Mouse (Mus musculus): ENCODE results near the gene Mgat4b. TPM values are rescaled to one million over a fixed set of nuclear protein-coding genes. Genes with fewer than 3 reads are reported as not detected.
A peak's percentile ranks its signal among the peaks of the same experiment; 100 is the strongest.
"Not testable (repeated sequence)": the region's sequence is repeated elsewhere in the genome, so short reads cannot be mapped to it uniquely, and the experiment has no call there.

Gene Mgat4b
- total RNA-seq (2017), result 4.9 to 20.2 TPM (median 13.9 TPM) in 3 replicates

DNA sequence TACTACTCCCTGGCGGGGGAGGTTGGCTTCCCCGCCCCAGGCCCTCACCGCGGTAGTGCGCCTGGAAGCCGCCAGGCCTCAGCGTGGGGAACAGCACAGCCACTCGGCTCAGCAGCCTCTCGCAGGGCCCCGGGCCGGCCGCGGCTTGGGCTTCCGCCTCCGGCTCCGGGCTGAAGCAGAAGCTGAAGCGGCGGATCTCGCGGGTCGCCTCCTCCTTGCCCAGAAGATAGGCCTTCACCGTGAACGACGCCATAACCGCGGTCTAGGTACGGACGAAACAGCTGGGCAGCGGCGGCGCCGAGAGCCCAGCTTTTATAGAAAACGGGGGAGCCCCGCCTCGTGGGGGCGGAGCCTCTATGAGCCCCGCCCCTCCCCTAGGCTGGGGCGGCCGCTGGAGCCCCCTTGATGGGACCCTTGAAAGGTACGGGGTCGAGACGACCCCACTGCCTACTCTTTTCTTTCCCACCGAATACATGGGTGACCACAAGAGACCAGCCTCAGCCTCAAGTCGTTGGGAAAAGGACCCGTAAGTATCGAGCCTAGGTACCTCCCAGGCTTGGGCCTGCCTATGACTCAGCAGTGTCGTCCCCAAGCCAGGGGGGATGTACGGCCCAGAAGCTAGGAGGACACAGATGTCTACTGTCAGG is at the start of gene Mgat4b, which contains the start of gene Sqstm1:
Gene Mgat4b (plus strand): TSS at position 386 of the 647 bp plus-strand sequence.
Gene Sqstm1 (minus strand): TSS at position 323 of the 647 bp plus-strand sequence.
- ATAC-seq (replicated peaks; ENCODE audit: insufficient number of reproducible peaks, low FRiP score, low TSS enrichment, poor library complexity, severe bottlenecking), result peak; percentile 33

DNA sequence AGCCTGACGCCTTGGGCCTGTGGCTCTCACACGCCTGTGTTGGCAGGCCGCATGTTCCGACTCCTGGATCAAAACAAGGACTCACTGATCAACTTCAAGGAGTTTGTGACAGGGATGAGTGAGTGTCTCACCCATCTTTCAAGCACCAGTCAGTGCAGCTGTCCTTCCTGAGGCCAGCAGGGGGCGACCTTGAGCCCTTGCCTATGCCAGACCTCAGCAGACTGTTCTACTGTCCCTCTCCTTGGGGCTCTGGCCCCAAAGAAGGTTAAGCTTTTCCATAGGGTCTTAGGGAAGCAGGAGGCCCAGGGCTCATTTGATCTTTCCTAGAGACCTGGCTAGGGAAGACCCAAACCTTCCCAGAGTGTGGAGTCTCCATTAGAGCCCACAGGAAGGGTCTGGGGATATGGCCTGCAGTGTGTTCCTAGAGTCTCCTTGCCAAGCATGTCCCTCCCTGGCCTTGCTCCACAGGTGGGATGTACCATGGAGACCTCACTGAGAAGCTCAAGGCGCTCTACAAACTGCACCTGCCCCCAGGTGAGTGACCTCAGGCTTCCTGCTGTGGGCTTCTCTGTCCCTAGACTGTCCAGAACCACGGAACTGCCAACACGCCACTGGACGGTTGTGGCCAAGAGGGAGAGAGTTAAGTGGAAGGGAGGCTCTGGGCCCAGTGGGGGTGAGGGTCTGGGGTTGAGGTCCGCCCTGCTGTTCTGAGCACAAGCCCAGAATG is 48.9 kb upstream of the Mgat4b start:
- ATAC-seq (replicated peaks; ENCODE audit: insufficient number of reproducible peaks, low FRiP score, low TSS enrichment, poor library complexity, severe bottlenecking), result peak; percentile 73

GRCm38 (mm10) chr11:50162338-50163050 is 48.2 kb upstream of the Mgat4b start:
- no peak for ATAC-seq (replicated peaks; ENCODE audit: insufficient number of reproducible peaks, low FRiP score, low TSS enrichment, poor library complexity, severe bottlenecking)

- ATAC-seq (replicated peaks; ENCODE audit: insufficient number of reproducible peaks, low FRiP score, low TSS enrichment, poor library complexity, severe bottlenecking), result no peak
Observed at GRCm38 (mm10) chr11:50168352-50168751, 42.3 kb upstream of the Mgat4b start.

- ATAC-seq (replicated peaks; ENCODE audit: insufficient number of reproducible peaks, low FRiP score, low TSS enrichment, poor library complexity, severe bottlenecking), result not testable (repeated sequence)
Observed at GRCm38 (mm10) chr11:50174111-50174729, 36.5 kb upstream of the Mgat4b start, which contains the start of gene Mrnip. TSS of gene Mrnip (plus strand) at chr11:50174444.

- peak; percentile 98 for ATAC-seq (replicated peaks; ENCODE audit: insufficient number of reproducible peaks, low FRiP score, low TSS enrichment, poor library complexity, severe bottlenecking)
Observed at GRCm38 (mm10) chr11:50174730-50175187, 35.9 kb upstream of the Mgat4b start.

GRCm38 (mm10) chr11:50176351-50176750 is 34.3 kb upstream of the Mgat4b start:
- ATAC-seq (replicated peaks; ENCODE audit: insufficient number of reproducible peaks, low FRiP score, low TSS enrichment, poor library complexity, severe bottlenecking), result no peak

DNA sequence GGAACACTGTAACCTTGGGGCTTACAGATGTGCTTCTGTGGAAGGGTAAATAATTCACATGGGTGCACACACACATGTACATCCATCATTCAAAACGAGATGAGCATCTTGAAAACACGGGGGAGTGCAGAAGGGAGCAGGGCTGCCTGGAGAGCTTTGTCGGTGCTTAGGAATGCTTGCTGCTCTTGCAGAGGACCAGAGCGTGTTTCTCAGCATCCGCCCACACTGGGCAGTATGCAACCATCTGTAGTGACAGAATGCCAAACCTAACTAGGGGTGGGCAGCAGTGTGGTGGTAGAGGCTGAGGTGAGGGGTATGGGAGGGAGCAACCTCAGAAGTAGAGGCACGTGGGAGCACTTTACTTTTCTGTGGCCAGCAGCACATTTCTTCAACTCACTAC is 33.6 kb upstream of the Mgat4b start:
- ATAC-seq (replicated peaks; ENCODE audit: insufficient number of reproducible peaks, low FRiP score, low TSS enrichment, poor library complexity, severe bottlenecking), result no peak

DNA sequence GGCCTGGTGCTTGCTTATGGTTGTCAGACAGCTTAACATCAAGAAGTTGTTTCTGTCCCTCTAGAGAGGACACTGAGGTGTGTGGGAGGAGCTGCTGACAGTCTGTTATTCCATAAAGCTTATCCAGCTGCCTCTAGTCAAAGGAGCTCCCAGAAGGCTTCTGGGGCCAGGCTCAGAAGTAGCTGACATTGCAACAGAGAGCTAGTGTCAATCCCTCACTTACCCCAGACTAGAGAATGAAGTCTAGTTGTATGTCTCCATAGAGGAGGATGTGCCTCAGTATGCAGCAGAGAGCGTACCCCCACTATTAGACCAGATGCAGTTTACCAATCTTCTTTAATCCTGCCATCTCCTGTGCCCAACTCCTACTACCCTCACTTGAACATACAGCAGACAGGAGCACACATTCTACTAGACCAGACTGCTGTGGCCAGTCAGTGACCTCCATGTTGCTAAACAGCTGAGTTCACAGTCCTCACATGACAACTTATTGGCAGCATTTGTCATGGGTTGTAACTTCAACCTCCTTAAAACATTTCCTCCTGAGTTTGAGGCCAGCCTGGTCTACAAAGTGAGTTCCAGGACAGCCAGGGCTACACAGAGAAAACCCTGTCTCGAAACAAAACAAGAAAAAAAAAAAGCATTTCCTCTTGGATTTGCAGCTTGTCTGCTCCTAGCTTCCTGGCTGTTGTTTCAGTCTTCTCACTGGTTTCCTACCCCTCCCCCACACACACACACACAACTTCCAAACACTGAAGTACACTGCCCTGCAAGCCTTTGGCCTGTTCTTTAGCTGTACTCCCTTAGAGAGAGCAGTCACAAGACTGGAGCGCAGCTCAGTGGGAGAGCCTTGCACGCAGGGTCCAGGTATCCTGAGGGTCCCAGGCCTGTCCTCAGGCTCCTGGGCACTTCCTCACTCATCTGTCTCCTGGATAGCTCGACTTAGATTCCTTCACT is 31.9 kb upstream of the Mgat4b start:
- no peak for ATAC-seq (replicated peaks; ENCODE audit: insufficient number of reproducible peaks, low FRiP score, low TSS enrichment, poor library complexity, severe bottlenecking)

DNA sequence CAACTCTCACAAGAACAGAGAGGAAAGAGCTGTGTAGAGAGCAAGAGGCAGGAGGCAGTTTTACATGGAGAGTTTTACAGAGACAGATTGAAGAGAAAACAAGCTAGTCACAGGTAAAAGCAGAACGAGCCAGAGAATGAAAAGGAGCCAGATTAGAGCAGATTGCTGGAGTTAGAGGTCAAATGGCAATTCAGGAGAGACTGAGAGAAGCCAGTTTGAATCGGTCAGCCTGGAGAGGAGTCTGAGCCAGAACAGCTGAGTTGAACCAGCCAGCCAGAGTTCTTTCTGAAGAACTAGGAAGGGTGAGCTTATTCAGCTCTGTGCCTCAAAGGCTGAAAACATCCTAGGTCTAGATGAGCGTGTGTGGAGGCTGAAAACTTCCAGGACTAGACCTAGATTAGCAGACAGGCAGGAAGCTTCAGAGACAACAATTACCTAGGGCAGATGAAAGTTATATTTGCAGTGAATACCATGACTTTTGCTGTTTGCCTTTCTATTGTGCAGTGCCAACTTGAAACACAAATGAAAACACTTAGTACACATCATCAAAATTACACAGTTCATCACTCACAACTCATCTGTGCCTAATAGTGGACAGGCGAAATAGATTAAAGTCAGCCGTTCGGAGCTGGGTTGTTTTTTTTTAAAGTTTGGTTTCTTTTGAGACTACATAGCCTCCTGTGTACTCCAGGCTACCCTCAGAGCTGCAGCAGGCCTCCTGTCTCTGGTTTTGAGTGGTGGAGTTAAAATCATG is 30.0 kb upstream of the Mgat4b start:
- no peak for ATAC-seq (replicated peaks; ENCODE audit: insufficient number of reproducible peaks, low FRiP score, low TSS enrichment, poor library complexity, severe bottlenecking)

DNA sequence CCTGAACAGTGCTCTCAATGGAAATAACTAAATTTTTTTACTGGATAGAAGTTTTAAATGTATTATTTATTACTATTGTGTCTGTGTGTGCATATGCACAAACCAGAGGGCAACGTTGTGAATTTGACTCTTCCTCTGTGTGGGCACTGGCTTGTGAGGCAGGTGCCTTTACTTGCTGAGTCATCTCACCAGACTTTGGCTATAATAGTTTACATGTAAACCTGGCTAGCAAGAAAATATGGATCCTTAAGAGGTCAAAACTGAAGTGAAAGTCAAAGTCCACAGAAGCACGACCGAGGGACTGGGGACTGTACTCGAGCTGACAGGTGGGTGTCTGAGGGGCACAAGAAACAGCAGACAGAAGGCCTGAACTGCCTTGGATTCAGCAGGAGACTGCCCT is 28.0 kb upstream of the Mgat4b start:
- ATAC-seq (replicated peaks; ENCODE audit: insufficient number of reproducible peaks, low FRiP score, low TSS enrichment, poor library complexity, severe bottlenecking), result no peak

- no peak for ATAC-seq (replicated peaks; ENCODE audit: insufficient number of reproducible peaks, low FRiP score, low TSS enrichment, poor library complexity, severe bottlenecking)
Observed at GRCm38 (mm10) chr11:50184788-50185187, 25.9 kb upstream of the Mgat4b start.

DNA sequence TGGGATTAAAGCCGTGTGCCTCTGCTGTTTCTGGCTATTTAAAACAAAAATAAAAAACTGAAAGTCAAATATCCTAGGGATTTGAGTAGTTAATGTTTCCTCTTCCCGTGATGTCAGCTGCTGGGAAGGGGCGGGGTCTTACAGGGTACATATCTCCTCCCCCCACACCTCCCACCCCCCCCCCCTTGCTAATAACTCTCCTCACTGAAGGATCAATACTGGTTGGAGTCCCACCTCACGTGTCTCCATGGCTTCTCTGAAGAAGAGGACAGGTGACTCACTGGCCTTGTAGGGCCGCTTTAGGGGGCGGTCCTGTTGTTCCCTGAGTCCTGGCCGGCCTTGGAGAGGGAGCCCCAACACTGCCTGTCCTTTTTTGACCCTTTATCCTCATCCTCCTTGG is 22.0 kb upstream of the Mgat4b start:
- no peak for ATAC-seq (replicated peaks; ENCODE audit: insufficient number of reproducible peaks, low FRiP score, low TSS enrichment, poor library complexity, severe bottlenecking)

DNA sequence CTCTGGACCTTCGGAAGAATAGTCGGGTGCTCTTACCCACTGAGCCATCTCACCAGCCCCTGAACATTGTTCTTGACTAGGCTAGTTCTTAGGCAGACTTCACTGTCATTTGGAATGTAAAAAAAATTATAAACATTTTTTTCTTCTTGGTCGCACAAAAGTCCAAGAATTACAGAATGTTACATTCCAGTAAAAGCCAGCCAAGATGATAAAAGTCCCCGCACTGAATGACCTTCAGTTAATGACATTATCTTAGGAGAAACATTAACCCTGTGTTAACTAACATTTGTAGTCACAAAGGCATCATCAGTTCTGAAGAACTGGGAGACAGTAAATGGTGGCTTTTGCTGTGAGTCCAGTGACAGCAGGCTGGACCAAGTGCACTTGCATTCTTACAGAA is 20.3 kb upstream of the Mgat4b start:
- no peak for ATAC-seq (replicated peaks; ENCODE audit: insufficient number of reproducible peaks, low FRiP score, low TSS enrichment, poor library complexity, severe bottlenecking)

- ATAC-seq (replicated peaks; ENCODE audit: insufficient number of reproducible peaks, low FRiP score, low TSS enrichment, poor library complexity, severe bottlenecking), result no peak
Observed at GRCm38 (mm10) chr11:50192278-50192677, 18.4 kb upstream of the Mgat4b start.

- no peak for ATAC-seq (replicated peaks; ENCODE audit: insufficient number of reproducible peaks, low FRiP score, low TSS enrichment, poor library complexity, severe bottlenecking)
Observed at GRCm38 (mm10) chr11:50194070-50194469, 16.6 kb upstream of the Mgat4b start.

GRCm38 (mm10) chr11:50194793-50195192 is 15.9 kb upstream of the Mgat4b start:
- ATAC-seq (replicated peaks; ENCODE audit: insufficient number of reproducible peaks, low FRiP score, low TSS enrichment, poor library complexity, severe bottlenecking), result no peak
